Mouse (Mus musculus): ENCODE results near the gene Ccin.

The Ccin gene

GRCm38 (mm10) chr4:43983181-43983580 is at the start of gene Ccin:
TSS of gene Ccin (plus strand) at chr4:43983483.
- no peak for DNase-seq (ENCODE audit: low read depth, low spot score)

- no peak for DNase-seq (ENCODE audit: low read depth, low spot score)
Observed at GRCm38 (mm10) chr4:43936186-43936585, 47.1 kb upstream of the Ccin start.

GRCm38 (mm10) chr4:43936749-43937674 is 46.3 kb upstream of the Ccin start:
- no peak for DNase-seq (ENCODE audit: low read depth, low spot score)

- DNase-seq (ENCODE audit: low read depth, low spot score): no peak
Observed at GRCm38 (mm10) chr4:43941315-43941714, 42.0 kb upstream of the Ccin start.

GRCm38 (mm10) chr4:43942421-43942820 is 40.9 kb upstream of the Ccin start:
- DNase-seq (ENCODE audit: low read depth, low spot score): no peak

- no peak for DNase-seq (ENCODE audit: low read depth, low spot score)
Observed at GRCm38 (mm10) chr4:43947571-43947970, 35.7 kb upstream of the Ccin start.

- DNase-seq (ENCODE audit: low read depth, low spot score): no peak
Observed at GRCm38 (mm10) chr4:43957292-43957845, 25.9 kb upstream of the Ccin start, which contains the start of gene Glipr2. TSS of gene Glipr2 (plus strand) at chr4:43957401.

GRCm38 (mm10) chr4:43957846-43958461 is 25.3 kb upstream of the Ccin start:
- DNase-seq (ENCODE audit: low read depth, low spot score): no peak

- no peak for DNase-seq (ENCODE audit: low read depth, low spot score)
Observed at GRCm38 (mm10) chr4:43959523-43960179, 23.6 kb upstream of the Ccin start.

GRCm38 (mm10) chr4:43960207-43960606 is 23.1 kb upstream of the Ccin start:
- no peak for DNase-seq (ENCODE audit: low read depth, low spot score)

- DNase-seq (ENCODE audit: low read depth, low spot score): no peak
Observed at GRCm38 (mm10) chr4:43964326-43964833, 18.9 kb upstream of the Ccin start.

GRCm38 (mm10) chr4:43964951-43965684 is 18.2 kb upstream of the Ccin start:
- no peak for DNase-seq (ENCODE audit: low read depth, low spot score)

- no peak for DNase-seq (ENCODE audit: low read depth, low spot score)
Observed at GRCm38 (mm10) chr4:43965856-43966535, 17.3 kb upstream of the Ccin start.

- DNase-seq (ENCODE audit: low read depth, low spot score): no peak
Observed at GRCm38 (mm10) chr4:43968650-43969049, 14.6 kb upstream of the Ccin start.

GRCm38 (mm10) chr4:43969373-43969772 is 13.9 kb upstream of the Ccin start:
- DNase-seq (ENCODE audit: low read depth, low spot score): no peak

GRCm38 (mm10) chr4:43970393-43971330 is 12.6 kb upstream of the Ccin start:
- no peak for DNase-seq (ENCODE audit: low read depth, low spot score)

GRCm38 (mm10) chr4:43971541-43972136 is 11.6 kb upstream of the Ccin start:
- DNase-seq (ENCODE audit: low read depth, low spot score): no peak

- DNase-seq (ENCODE audit: low read depth, low spot score): no peak
Observed at GRCm38 (mm10) chr4:43972137-43972591, 11.1 kb upstream of the Ccin start.

GRCm38 (mm10) chr4:43973526-43973981 is 9.7 kb upstream of the Ccin start:
- DNase-seq (ENCODE audit: low read depth, low spot score): no peak

Data from telencephalon, adult 2 months (tissue).